Mouse (Mus musculus) cortical plate, adult 2 months (tissue): ENCODE data around the gene Sugct. TPM values are rescaled to one million over a fixed set of nuclear protein-coding genes. Genes with fewer than 3 reads are reported as not detected.

Experiments
- H3K27ac ChIP-seq: fragments of 200-500 bp; 2 replicates; pipeline ENCODE4 v1.5.1; 2012; ENCODE audit warnings: low read length, control low read depth, inconsistent platforms; ENCODE audit not compliant: insufficient read depth
- H3K4me1 ChIP-seq: fragments of 200-500 bp; 2 replicates; pipeline ENCODE4 v1.6.1; 2011; ENCODE audit warnings: low read length; ENCODE audit not compliant: control insufficient read depth, insufficient read depth
- H3K4me3 ChIP-seq: fragments of 200-500 bp; 2 replicates; pipeline ENCODE4 v1.5.1; 2011; ENCODE audit warnings: mild to moderate bottlenecking, low read length, control low read depth; ENCODE audit not compliant: insufficient read depth
- CTCF ChIP-seq: fragments of 200-500 bp; IDR thresholded peaks from 2 replicates; pipeline ENCODE4 v1.5.1; 2011; ENCODE audit warnings: mild to moderate bottlenecking, control low read depth, low read length; ENCODE audit not compliant: insufficient read depth; ENCODE audit errors: extremely low read depth
- POLR2A ChIP-seq: fragments of 200-500 bp; IDR thresholded peaks from 2 replicates; pipeline ENCODE4 v1.6.1; 2011; ENCODE audit warnings: mild to moderate bottlenecking, low read length, control low read depth; ENCODE audit not compliant: insufficient read depth; ENCODE audit errors: extremely low read depth
- polyA plus RNA-seq: library from polyadenylated mRNA; depleted of rRNA; stranded (reverse); fragments of >200 nt; gene quantifications from 2 replicates; pipeline ENCODE4 v1.2.3, GENCODE M21; 2012

The Sugct gene
- polyA plus RNA-seq, 1 experiment: 4.3 TPM

GRCm38 (mm10) chr13:17301590-17301989, 393.8 kb downstream of the Sugct start:
- TF ChIP-seq CTCF (no peak), POLR2A (no peak)
- no peak overlapping the region for H3K4me3 ChIP-seq
- H3K27ac ChIP-seq: no peak overlapping the region
- H3K4me1 ChIP-seq: no peaks in the 10 kb centered on the region

DNA sequence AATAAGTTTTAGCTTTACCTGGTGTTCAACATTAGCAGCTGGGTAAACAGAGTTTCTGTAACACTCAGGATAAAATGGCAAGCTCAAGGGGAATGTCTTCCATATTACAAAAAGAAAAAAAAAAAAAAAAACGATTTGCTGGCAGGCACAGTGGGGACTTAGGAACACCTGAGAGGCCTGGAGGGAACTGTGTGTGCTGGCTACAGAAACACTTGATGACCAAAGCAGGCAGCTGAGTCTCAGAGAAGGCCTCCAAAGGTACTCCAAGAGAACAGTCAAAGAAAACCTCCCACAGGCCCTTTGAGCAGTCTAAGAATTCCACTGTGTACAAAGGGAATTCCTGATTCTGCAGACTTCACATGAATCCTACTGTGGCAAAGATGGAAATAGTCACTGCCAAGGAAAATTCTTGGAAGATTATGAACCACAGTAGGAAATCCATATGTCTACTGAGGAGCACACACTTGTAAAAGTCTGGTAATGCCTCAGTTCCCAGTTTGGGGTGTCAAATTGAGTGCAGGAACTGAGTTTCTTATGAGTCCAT, 397.8 kb downstream of the Sugct start:
- no peak overlapping the region for H3K4me3 ChIP-seq
- H3K27ac ChIP-seq: no peak overlapping the region
- no peaks in the 10 kb centered on the region for H3K4me1 ChIP-seq
- TF ChIP-seq CTCF: no peak
- no peak for TF ChIP-seq POLR2A

DNA sequence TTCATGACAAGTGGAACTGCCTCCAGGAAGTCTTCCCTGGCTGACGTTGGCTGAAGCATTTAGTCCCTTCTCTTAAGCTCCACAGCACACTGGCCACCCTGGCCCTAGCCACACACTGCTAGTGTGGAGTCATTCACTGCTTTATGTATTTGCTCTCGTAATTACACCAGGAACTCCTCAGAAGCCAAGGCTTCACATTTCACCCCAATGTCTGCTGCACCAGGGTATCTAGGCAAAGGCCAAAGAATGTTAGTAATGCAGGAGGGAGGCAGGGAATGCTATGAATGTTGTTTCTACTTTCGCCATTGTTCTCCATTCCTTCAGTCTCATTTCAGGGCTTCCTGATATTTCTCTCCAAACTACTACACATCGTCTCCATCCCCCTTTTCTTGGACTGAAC, 398.4 kb downstream of the Sugct start:
- no peak overlapping the region for H3K27ac ChIP-seq
- no peaks in the 10 kb centered on the region for H3K4me1 ChIP-seq
- TF ChIP-seq CTCF (no peak), POLR2A (no peak)
- no peak overlapping the region for H3K4me3 ChIP-seq

GRCm38 (mm10) chr13:17296460-17296859, 398.9 kb downstream of the Sugct start:
- no peak overlapping the region for H3K27ac ChIP-seq
- TF ChIP-seq POLR2A: no peak
- TF ChIP-seq CTCF: no peak

DNA sequence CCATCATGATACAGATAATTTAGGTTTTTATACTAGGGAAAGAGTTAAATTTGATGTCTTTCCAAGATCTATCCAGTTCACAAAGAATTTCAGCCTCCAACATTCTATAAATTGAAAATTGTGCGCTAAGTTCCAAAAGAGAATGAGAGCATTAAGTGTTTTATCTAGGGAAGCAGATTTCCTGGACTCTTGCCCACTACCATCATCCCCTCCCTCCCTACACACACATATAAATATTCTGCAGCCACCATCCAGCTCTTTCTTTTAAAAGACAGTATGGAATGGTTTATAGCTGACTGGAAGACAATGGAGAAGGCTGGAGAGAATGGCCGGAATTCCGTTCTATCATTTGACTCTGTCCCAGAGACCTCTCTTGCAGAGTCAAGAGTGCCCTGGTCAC, 404.3 kb downstream of the Sugct start:
- no peaks in the 10 kb centered on the region for H3K4me1 ChIP-seq
- no peak for TF ChIP-seq CTCF
- TF ChIP-seq POLR2A: no peak

More at GRCm38 (mm10) chr13:17296460-17296859, 398.9 kb downstream of the Sugct start:
- no peak overlapping the region for H3K4me3 ChIP-seq
- no peaks in the 10 kb centered on the region for H3K4me1 ChIP-seq

DNA sequence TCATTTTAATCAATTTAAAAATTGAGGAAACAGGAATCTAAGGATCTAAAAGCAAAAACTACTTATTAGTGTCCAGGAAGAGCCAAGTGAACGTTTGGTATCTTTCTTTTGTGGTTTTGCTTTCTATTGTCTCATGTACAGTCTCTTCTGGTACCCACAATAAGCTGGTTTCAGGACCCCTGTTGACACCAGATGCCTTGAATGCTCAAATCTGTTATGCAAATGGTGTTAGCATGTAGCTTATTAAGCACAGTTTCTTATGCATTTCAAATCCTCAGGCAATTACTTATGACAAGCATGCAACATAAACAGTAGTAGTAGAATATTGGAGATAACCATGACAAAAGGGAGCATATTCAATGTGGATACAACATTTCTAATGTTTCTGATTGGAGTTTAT, 407.0 kb downstream of the Sugct start:
- TF ChIP-seq CTCF: no peak
- no peak for TF ChIP-seq POLR2A

More for the DNA sequence above, 404.3 kb downstream of the Sugct start:
- no peak overlapping the region for H3K4me3 ChIP-seq
- no peak overlapping the region for H3K27ac ChIP-seq

DNA sequence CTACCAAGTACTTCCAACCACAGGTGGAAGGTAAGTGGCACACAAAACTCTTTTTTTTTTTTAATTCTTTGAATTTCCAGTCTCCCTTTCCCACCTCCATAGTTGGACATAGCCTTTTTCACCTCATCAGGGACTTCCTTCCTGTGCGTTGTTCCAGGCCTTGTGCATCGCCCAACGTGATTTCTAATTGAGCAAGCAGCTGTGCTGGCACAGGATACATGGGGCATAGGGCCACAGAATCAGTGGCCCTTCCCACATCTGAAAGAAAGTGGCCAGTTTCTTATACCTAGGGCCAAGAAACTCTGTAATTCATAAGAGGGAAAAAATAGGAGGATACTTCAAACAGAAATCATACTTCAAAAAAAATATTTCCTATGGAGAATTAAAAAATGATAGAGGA, 449.4 kb downstream of the Sugct start:
- H3K4me1 ChIP-seq: no peaks in the 10 kb centered on the region
- H3K27ac ChIP-seq: no peak overlapping the region
- no peak overlapping the region for H3K4me3 ChIP-seq
- no peak for TF ChIP-seq POLR2A
- no peak for TF ChIP-seq CTCF

More for the DNA sequence above, 407.0 kb downstream of the Sugct start:
- no peak overlapping the region for H3K27ac ChIP-seq
- no peak overlapping the region for H3K4me3 ChIP-seq
- no peaks in the 10 kb centered on the region for H3K4me1 ChIP-seq

DNA sequence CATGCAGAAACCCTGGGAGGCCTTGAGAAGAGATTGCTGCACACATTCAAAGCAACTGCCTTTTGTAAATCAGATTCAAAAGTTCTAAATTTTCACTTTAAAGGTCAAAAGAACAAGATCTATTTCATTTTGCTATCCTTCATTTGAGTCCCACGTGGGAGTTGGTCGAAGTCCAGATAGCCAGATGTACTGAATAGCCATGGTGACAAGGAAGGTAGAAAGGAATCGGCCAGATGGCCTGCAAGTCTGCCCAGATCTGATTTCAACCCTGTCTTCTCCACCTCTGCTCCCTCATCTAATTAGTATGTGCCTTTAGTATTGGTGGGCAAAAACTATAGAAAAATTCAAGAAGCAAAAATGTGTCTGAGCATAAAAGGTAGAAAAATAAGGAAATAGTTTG, 478.8 kb downstream of the Sugct start:
- TF ChIP-seq POLR2A (no peak), CTCF (no peak)
- Histone ChIP-seq H3K4me3 (no peak overlapping the region), H3K4me1 (no peaks in the 10 kb centered on the region), H3K27ac (no peak overlapping the region)

GRCm38 (mm10) chr13:17212681-17213080, 482.7 kb downstream of the Sugct start:
- no peak overlapping the region for H3K4me3 ChIP-seq
- H3K27ac ChIP-seq: no peak overlapping the region
- TF ChIP-seq CTCF: no peak
- TF ChIP-seq POLR2A: no peak
- H3K4me1 ChIP-seq: no peaks in the 10 kb centered on the region

DNA sequence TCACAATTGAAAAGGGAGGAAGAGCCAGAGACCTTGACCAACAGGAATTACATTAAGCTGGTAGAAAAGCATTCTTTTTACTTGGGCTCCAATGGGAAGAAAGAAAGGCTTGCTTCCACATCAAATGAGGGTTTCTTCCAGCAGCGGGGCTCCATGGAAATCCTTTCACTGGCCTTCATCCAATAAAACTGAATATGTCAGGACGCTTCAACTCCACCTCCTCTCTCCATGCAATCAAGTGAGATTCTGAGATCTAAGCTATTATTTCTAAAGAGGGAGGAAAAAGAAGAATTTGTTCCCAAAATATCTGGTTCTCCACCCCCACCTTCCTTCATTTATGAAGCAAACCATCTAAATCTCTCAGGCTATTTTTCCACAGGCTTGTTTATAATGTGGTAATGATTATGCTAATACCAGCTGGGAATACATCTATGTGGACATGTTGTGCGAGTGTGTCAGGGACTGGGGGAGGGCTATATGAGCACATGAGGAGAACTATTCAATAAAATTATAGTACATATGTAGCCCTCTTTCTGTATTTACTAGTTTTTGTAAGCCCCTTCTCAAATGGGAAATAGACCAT, 505.1 kb downstream of the Sugct start:
- H3K4me3 ChIP-seq: no peak overlapping the region
- TF ChIP-seq POLR2A (no peak), CTCF (no peak)
- H3K4me1 ChIP-seq: no peaks in the 10 kb centered on the region
- no peak overlapping the region for H3K27ac ChIP-seq
